Mouse (Mus musculus): ENCODE data around the gene Btbd9.

GRCm38 (mm10) chr17:30458926-30459325, 117.4 kb downstream of the Btbd9 start:
- no peak for TF ChIP-seq CTCF (IDR thresholded peaks at IDR 0.05; ENCODE audit: extremely low read depth, insufficient read depth, low read length)
- no peak for TF ChIP-seq POLR2A (IDR thresholded peaks at IDR 0.05; ENCODE audit: extremely low read depth, insufficient read depth, low read length)
